Mouse (Mus musculus) lung, embryonic 16.5 days (tissue): ENCODE data around the gene Ephb2. TPM values are rescaled to one million over a fixed set of nuclear protein-coding genes. Genes with fewer than 3 reads are reported as not detected.
A peak's percentile ranks its signal among the peaks of the same experiment; 100 is the strongest.

ENCODE experiments used
- ATAC-seq: fragments of 200-750 bp; cut with Nextera tagmentation; 2 replicates; pipeline ENCODE4 v1.8.0; 2017; ENCODE audit warnings: low read depth, mild to moderate bottlenecking, moderate library complexity
- H3K27ac ChIP-seq: fragments of 300-500 bp; sonication (generic); 2 replicates; pipeline ENCODE4 v1.5.1; 2014; ENCODE audit warnings: mild to moderate bottlenecking, control low read depth, low read length
- H3K27me3 ChIP-seq: fragments of 300-500 bp; sonication (generic); 2 replicates; pipeline ENCODE4 v1.6.1; 2014; ENCODE audit warnings: low read depth, low read length, mixed read lengths; ENCODE audit not compliant: control insufficient read depth, insufficient read depth
- H3K36me3 ChIP-seq: fragments of 300-500 bp; sonication (generic); 2 replicates; pipeline ENCODE4 v1.6.1; 2014; ENCODE audit warnings: low read length; ENCODE audit not compliant: control insufficient read depth, insufficient read depth
- H3K4me1 ChIP-seq: fragments of 300-500 bp; sonication (generic); replicated peaks from 2 replicates; pipeline ENCODE4 v1.6.1; 2014; ENCODE audit warnings: low read length, mixed read lengths; ENCODE audit not compliant: control insufficient read depth, insufficient read depth
- H3K4me2 ChIP-seq: fragments of 300-500 bp; sonication (generic); 2 replicates; pipeline ENCODE4 v1.6.1; 2014; ENCODE audit warnings: low read depth, low read length, control low read depth
- H3K4me3 ChIP-seq: fragments of 300-500 bp; sonication (generic); 2 replicates; pipeline ENCODE4 v1.5.1; 2014; ENCODE audit warnings: mild to moderate bottlenecking, low read length, control low read depth
- H3K9ac ChIP-seq: fragments of 300-500 bp; sonication (generic); 2 replicates; pipeline ENCODE4 v1.6.1; 2014; ENCODE audit warnings: low read length, control low read depth
- H3K9me3 ChIP-seq: fragments of 300-500 bp; sonication (generic); 2 replicates; pipeline ENCODE4 v1.6.1; 2016; ENCODE audit warnings: low read length; ENCODE audit not compliant: control insufficient read depth
- WGBS: fragments of 180-500 bp; shearing (Covaris S2); extraction: QIAGEN DNeasy Blood & Tissue Kit; methylation state at CpG from one replicate; pipeline ENCODE4 v1.1.7; 2014; 5-methylcytosine and 5-hydroxymethylcytosine counted together
- polyA plus RNA-seq: library from polyadenylated mRNA; unstranded; fragments of >200 nt; fragmentation: Nextera tagmentation; extraction: Ambion mirVana; gene quantifications from 2 replicates; pipeline ENCODE4 v1.2.1, GENCODE M21; 2015

Ephb2 gene
- polyA plus RNA-seq, 1 experiment from 2014 or later = 1.5 TPM

DNA sequence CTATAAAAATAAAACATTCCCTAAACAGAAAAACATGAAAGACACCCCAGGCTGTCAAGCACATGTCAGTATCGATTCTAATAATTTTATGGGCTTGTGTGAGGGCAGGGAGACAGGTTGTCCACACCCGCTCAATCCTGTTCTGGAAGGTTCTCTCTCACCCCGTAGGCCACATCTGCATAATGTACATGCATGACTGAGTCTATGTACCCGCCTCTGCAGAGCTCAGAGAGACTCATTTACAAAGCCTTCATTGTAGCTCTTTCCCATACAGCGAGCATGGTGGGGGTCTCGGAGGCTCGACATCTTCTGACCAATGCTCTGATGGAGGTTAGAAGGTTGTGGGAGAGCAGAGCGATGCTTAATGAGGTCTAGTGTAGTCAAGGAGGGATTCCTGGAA is 108.8 kb downstream of the Ephb2 start:
- H3K27me3 ChIP-seq = no peaks in the 10 kb centered on the region
- H3K27ac ChIP-seq = no peak overlapping the region
- H3K36me3 ChIP-seq = no peaks in the 10 kb centered on the region
- no peak overlapping the region for H3K9ac ChIP-seq
- H3K9me3 ChIP-seq = no peaks in the 10 kb centered on the region
- H3K4me2 ChIP-seq = no peak overlapping the region
- peaks cover 16% of the 10 kb centered on the region for H3K4me1 ChIP-seq
- no peak overlapping the region for H3K4me3 ChIP-seq
- no peak for ATAC-seq
- 81% methylated on average over 8 of the region's 8 CpGs for WGBS

DNA sequence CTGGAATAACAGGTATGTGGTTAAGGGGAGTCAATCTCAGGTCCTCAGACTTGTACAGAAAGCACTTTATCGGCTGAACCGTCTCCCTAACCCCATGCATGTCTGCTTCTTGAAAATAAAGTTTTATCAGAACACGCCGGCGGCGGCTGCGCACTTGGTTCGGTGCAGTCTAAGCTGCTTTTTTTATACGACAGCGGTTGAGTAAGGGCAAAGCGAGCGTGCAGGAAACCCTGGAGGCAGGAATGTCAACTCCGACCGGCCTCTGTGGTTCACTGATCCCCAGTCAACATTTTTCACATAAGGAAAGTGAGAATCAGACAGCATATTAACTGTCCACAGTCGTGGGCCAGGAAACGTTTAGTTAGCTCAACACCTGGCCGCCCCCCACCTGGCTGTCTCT is 111.1 kb downstream of the Ephb2 start:
- no peaks in the 10 kb centered on the region for H3K9me3 ChIP-seq
- H3K4me1 ChIP-seq = no peaks in the 10 kb centered on the region; the same call in 1 of the 2 replicates
- WGBS = 44% methylated on average over 17 of the region's 17 CpGs
- ATAC-seq = peak; percentile 20; the same call in 1 of the 2 replicates
- no peaks in the 10 kb centered on the region for H3K27me3 ChIP-seq
- no peak overlapping the region for H3K27ac ChIP-seq
- H3K36me3 ChIP-seq = no peaks in the 10 kb centered on the region
- H3K4me2 ChIP-seq = no peak overlapping the region
- H3K4me3 ChIP-seq = no peak overlapping the region
- H3K9ac ChIP-seq = no peak overlapping the region

DNA sequence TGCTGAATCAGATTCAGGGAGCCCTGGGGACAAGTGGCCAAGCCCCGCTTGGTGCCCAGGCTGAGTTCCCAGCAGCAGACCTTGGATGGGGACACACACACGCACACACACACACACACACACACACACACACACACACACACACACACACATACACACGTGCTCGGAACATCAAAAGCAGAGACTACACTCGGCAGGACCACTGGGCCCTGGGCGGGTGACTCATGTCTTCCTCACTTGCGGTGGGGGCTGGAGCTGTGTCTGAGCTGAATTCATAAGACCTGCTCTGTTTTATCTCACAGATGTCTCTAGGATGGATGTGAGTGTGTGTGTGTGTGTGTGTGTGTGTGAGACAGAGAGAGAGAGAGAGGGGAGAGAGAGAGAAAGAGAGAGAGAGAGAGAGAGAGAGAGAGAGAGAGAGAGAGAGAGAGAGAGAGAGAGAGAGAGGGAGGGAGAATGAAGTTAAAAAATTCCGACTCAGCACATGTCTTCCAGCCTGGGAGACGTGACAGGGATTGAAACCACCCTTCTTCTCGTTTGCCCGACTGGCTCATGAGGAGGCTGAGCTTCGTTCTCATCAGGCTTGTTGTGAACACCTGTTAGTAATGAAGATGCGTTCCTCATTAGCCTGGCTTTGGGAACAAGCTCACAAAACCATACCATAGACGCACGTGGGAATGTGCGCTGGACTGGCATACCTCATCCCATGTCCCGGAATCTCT is 113.3 kb downstream of the Ephb2 start:
- 0 out of 2 replicates have a peak, but pooled peaks have one; percentile 59 for ATAC-seq
- Histone ChIP-seq H3K4me1 (no peaks in the 10 kb centered on the region; the same call in 1 of the 2 replicates), H3K36me3 (no peaks in the 10 kb centered on the region), H3K9ac (no peak overlapping the region), H3K27ac (no peak overlapping the region), H3K4me2 (no peak overlapping the region), H3K27me3 (no peaks in the 10 kb centered on the region), H3K9me3 (peaks cover 2% of the 10 kb centered on the region; the same call in 1 of the 2 replicates), H3K4me3 (no peak overlapping the region)
- 46% methylated on average over 17 of the region's 17 CpGs for WGBS

DNA sequence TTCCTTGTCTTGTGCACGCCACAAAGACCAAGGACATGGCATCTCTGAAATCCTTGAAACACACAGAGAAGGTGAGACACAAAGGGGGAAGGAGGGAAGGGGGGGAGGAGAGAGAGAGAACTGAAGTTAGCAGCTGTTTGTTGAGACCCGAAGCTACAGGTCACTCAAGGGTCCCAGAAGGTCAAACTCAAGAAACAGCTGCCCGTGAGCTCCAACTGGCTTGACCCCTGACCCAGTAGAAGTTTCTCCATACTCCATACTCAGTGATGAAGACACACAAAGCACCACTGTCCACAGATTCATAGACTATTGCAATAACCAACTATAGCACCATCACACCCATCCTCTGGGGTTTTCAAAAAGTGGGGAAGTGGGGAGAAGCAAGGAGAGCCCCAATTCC is 113.9 kb downstream of the Ephb2 start:
- no peak for ATAC-seq
- no peak overlapping the region for H3K27ac ChIP-seq
- 45% methylated on average over 3 of the region's 3 CpGs for WGBS
- no peak overlapping the region for H3K4me3 ChIP-seq
- no peaks in the 10 kb centered on the region; the same call in 1 of the 2 replicates for H3K4me1 ChIP-seq
- no peak overlapping the region for H3K9ac ChIP-seq
- peaks cover 2% of the 10 kb centered on the region; the same call in 1 of the 2 replicates for H3K9me3 ChIP-seq
- H3K27me3 ChIP-seq = no peaks in the 10 kb centered on the region
- H3K36me3 ChIP-seq = no peaks in the 10 kb centered on the region
- H3K4me2 ChIP-seq = no peak overlapping the region

- Histone ChIP-seq H3K27ac (no peak overlapping the region), H3K4me3 (no peak overlapping the region), H3K4me2 (no peak overlapping the region), H3K4me1 (no peaks in the 10 kb centered on the region), H3K27me3 (no peaks in the 10 kb centered on the region), H3K36me3 (no peaks in the 10 kb centered on the region), H3K9ac (no peak overlapping the region), H3K9me3 (peaks cover 2% of the 10 kb centered on the region; the same call in 1 of the 2 replicates)
- WGBS = 59% methylated on average over 9 of the region's 9 CpGs
- no peak for ATAC-seq
These were observed 115.8 kb downstream of the Ephb2 start for GRCm38 (mm10) chr4:136720025-136720424.

- Histone ChIP-seq H3K27me3 (no peaks in the 10 kb centered on the region), H3K9ac (no peak overlapping the region), H3K36me3 (no peaks in the 10 kb centered on the region), H3K4me3 (no peak overlapping the region), H3K4me1 (no peaks in the 10 kb centered on the region), H3K4me2 (no peak overlapping the region), H3K27ac (no peak overlapping the region), H3K9me3 (peaks cover 2% of the 10 kb centered on the region; the same call in 1 of the 2 replicates)
- WGBS = 84% methylated on average over 14 of the region's 14 CpGs
- ATAC-seq = no peak
These were observed 117.4 kb downstream of the Ephb2 start for GRCm38 (mm10) chr4:136718193-136718986.

DNA sequence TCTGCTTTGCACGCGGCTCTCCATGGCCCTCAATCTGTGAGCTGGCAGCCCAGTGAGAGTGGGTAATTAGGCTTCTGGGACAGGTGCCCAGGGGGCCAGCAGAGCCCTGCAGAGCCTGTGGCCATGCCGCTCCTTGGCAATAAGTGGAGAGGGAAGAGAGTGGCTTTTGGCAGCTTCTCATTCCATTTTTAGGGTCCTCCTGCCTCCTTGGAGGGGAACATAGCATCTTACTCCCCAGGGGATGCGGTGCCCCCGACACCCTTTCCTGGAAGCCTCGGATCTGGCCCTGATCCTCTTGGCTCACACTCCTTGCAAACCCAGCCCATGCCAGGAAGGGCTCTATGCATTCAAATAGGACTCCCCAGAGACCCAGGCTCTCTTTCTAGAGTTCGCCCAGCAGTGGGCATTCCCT is 119.2 kb downstream of the Ephb2 start:
- Histone ChIP-seq H3K27me3 (no peaks in the 10 kb centered on the region), H3K4me1 (peaks cover 11% of the 10 kb centered on the region; the same call in 1 of the 2 replicates)
- WGBS = 83% methylated on average over 7 of the region's 7 CpGs

GRCm38 (mm10) chr4:136714530-136714929 is 121.3 kb downstream of the Ephb2 start:
- H3K27me3 ChIP-seq = no peaks in the 10 kb centered on the region
- peaks cover 2% of the 10 kb centered on the region; the same call in 1 of the 2 replicates for H3K9me3 ChIP-seq
- no peak overlapping the region for H3K4me2 ChIP-seq
- no peak for ATAC-seq
- no peak overlapping the region for H3K27ac ChIP-seq
- H3K4me3 ChIP-seq = no peak overlapping the region
- no peaks in the 10 kb centered on the region for H3K36me3 ChIP-seq
- H3K9ac ChIP-seq = no peak overlapping the region
- 62% methylated on average over 6 of the region's 6 CpGs for WGBS
- peaks cover 11% of the 10 kb centered on the region; the same call in 1 of the 2 replicates for H3K4me1 ChIP-seq

More for the DNA sequence above, 119.2 kb downstream of the Ephb2 start:
- Histone ChIP-seq H3K4me2 (no peak overlapping the region), H3K9me3 (peaks cover 2% of the 10 kb centered on the region; the same call in 1 of the 2 replicates), H3K36me3 (no peaks in the 10 kb centered on the region), H3K9ac (no peak overlapping the region), H3K27ac (no peak overlapping the region), H3K4me3 (no peak overlapping the region)
- no peak for ATAC-seq

DNA sequence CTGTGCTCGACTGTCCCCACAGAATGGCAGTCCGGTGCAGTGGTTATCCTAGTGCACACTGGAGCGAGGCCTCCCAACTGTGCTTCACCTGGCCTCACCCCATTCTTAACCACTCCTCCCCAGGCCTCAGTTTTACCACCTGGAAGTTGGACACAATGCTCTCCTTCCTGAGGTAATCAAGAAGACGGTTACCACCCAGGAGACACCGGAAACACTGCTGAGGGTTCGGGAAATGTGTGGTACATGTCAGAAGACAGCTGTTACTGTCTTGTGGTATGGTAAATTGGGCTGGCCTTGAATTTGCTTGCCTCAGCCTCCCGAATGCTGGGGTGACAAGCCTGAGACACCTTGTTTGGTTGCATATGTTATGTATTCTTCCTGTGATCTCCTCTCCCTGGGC is 121.9 kb downstream of the Ephb2 start:
- no peak for ATAC-seq
- WGBS = 86% methylated on average over 7 of the region's 7 CpGs
- Histone ChIP-seq H3K27ac (no peak overlapping the region), H3K9ac (no peak overlapping the region), H3K4me1 (peaks cover 11% of the 10 kb centered on the region; the same call in 1 of the 2 replicates), H3K9me3 (no peaks in the 10 kb centered on the region), H3K4me3 (no peak overlapping the region), H3K4me2 (no peak overlapping the region), H3K36me3 (no peaks in the 10 kb centered on the region), H3K27me3 (no peaks in the 10 kb centered on the region)
